In the genomic region with DNA sequence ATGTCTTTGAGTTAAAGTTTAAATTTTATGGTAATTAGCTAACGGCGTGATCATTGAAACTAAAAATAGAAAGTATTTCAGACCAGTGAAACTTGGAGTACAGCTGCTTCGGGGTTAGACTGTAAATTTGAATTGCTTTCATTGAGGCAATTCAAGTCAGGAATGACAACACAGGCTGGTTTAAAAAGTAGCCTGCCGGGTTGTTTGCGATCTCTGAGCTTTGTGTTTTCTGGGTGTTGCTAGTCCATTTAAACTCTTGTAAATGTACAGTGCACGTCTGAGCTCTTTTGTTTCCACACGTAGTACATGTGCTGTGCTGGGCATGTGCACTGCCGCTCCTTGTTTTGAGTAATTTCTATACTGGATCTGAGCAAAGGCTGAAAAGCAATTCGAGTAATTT, we compare ENCODE assay signal across 18 mouse cellular contexts. TPM values are rescaled to one million over a fixed set of nuclear protein-coding genes. Genes with fewer than 3 reads are reported as not detected.
DNase-seq lines count a peak whose midpoint lies in the region; ATAC-seq lines count a peak whose summit lies in the region.
"Had no signal": no experiment of that assay in that cellular context is flagged by ENCODE, and none has a peak within 500 bp of the region (broad histone marks: within the 10 kb centered on the region; RNA-seq: fewer than 3 reads in every experiment).

No protein-coding gene starts in this region.

- peak overlapping the region; percentile 32; the same call in 1 of the 2 replicates for H3K27ac ChIP-seq in heart, embryonic 13.5 days (replicated peaks)
- H3K27ac ChIP-seq in lung, embryonic 16.5 days (ENCODE audit: low read length): peak overlapping the region; percentile 19
- peak overlapping the region; percentile 75 for H3K27ac ChIP-seq in stomach, embryonic 15.5 days
- H3K27ac ChIP-seq: gastrocnemius, adult 2 months; hindbrain, embryonic 14.5 days; layer of hippocampus, adult 2 months had no signal

- no peaks in the 10 kb centered on the region for H3K27me3 ChIP-seq in heart, embryonic 13.5 days (replicated peaks)
- no peaks in the 10 kb centered on the region for H3K27me3 ChIP-seq in lung, embryonic 16.5 days (ENCODE audit: control insufficient read depth, insufficient read depth, low read depth, low read length)
- no peaks in the 10 kb centered on the region for H3K27me3 ChIP-seq in stomach, embryonic 15.5 days (replicated peaks)

- no peaks in the 10 kb centered on the region for H3K9me3 ChIP-seq in heart, embryonic 13.5 days
- H3K9me3 ChIP-seq in lung, embryonic 16.5 days (ENCODE audit: control insufficient read depth, low read length): no peaks in the 10 kb centered on the region
- H3K9me3 ChIP-seq in stomach, embryonic 15.5 days: no peaks in the 10 kb centered on the region
- H3K9me3 ChIP-seq: G1E had no signal

- H3K4me2 ChIP-seq in heart, embryonic 13.5 days: no peak overlapping the region
- no peak overlapping the region for H3K4me2 ChIP-seq in lung, embryonic 16.5 days (ENCODE audit: low read depth, low read length)
- H3K4me2 ChIP-seq in stomach, embryonic 15.5 days: peak overlapping the region; percentile 29; the same call in 1 of the 2 replicates
- H3K4me2 ChIP-seq: hindbrain, embryonic 14.5 days had no signal

- H3K4me3 ChIP-seq in heart, embryonic 13.5 days: no peak overlapping the region
- H3K4me3 ChIP-seq in lung, embryonic 16.5 days (ENCODE audit: low read length): no peak overlapping the region
- H3K4me3 ChIP-seq in stomach, embryonic 15.5 days (replicated peaks): no peak overlapping the region
- H3K4me3 ChIP-seq: erythroblast, embryonic 14.5 days; gastrocnemius, adult 2 months; layer of hippocampus, adult 2 months had no signal

- H3K36me3 ChIP-seq in heart, embryonic 13.5 days: no peaks in the 10 kb centered on the region
- no peaks in the 10 kb centered on the region for H3K36me3 ChIP-seq in lung, embryonic 16.5 days (ENCODE audit: control insufficient read depth, insufficient read depth, low read length)
- H3K36me3 ChIP-seq in stomach, embryonic 15.5 days: no peaks in the 10 kb centered on the region

- ATAC-seq in heart, embryonic 13.5 days (ENCODE audit: extremely low read depth, insufficient number of reproducible peaks, low FRiP score, low TSS enrichment): no peak
- 0 out of 2 replicates have a peak, but pooled peaks have one; percentile 48 for ATAC-seq in lung, embryonic 16.5 days (ENCODE audit: low read depth)
- peak; percentile 56; the same call in 1 of the 2 replicates for ATAC-seq in stomach, embryonic 15.5 days (ENCODE audit: insufficient read depth, low FRiP score, low read depth)
- ATAC-seq: activated CD4-positive, CD25-positive, alpha-beta regulatory T cell, adult 4 months had no signal

- peaks cover 43% of the 10 kb centered on the region for H3K4me1 ChIP-seq in heart, embryonic 13.5 days
- H3K4me1 ChIP-seq in lung, embryonic 16.5 days (replicated peaks; ENCODE audit: control insufficient read depth, insufficient read depth, low read length): peaks cover 4% of the 10 kb centered on the region; the same call in 1 of the 2 replicates
- peaks cover 2% of the 10 kb centered on the region; the same call in 1 of the 2 replicates for H3K4me1 ChIP-seq in stomach, embryonic 15.5 days

- no peak for DNase-seq in heart, adult 8-10 months (ENCODE audit: low spot score)
- no peak for DNase-seq in lung, postnatal 10 days
- DNase-seq in kidney, adult 8-10 months: peak; percentile 19 to 57
- DNase-seq in spleen, postnatal 10 days (ENCODE audit: low spot score in 2 of 2): no peak
- no peak for DNase-seq in cerebellum, adult 9-10 months
- DNase-seq: B cell, adult 2 months; cerebellum, adult 2 months; gastrocnemius, adult 2 months; right cerebral cortex, postnatal 14 days; thymus, postnatal 4 days had no signal

- 63% methylated on average over 9 of the region's 9 CpGs for WGBS in heart, embryonic 13.5 days
- 59% methylated on average over 9 of the region's 9 CpGs for WGBS in lung, embryonic 16.5 days
- WGBS in stomach, embryonic 15.5 days: 56% methylated on average over 9 of the region's 9 CpGs

- H3K9ac ChIP-seq in heart, embryonic 13.5 days: no peak overlapping the region
- H3K9ac ChIP-seq in lung, embryonic 16.5 days (ENCODE audit: low read length): no peak overlapping the region
- no peak overlapping the region for H3K9ac ChIP-seq in stomach, embryonic 15.5 days
- H3K9ac ChIP-seq: hindbrain, embryonic 14.5 days had no signal

RNA-seq across cellular contexts. Expression of gene Dip2b, which starts 28.2 kb away (rescaled TPM):
- 10.6 and 11.3 TPM in 2 replicates for polyA plus RNA-seq in heart, embryonic 13.5 days (2015; fragmentation: Nextera tagmentation; extraction: Ambion mirVana)
- 10 to 100 TPM; 19.1 to 25.3 (median 21.9) TPM for total RNA-seq in heart, adult 8-10 months (2022)
- polyA plus RNA-seq in lung, embryonic 16.5 days (2015; fragmentation: Nextera tagmentation; extraction: Ambion mirVana): 9.6 and 10.4 TPM in 2 replicates
- polyA plus RNA-seq in stomach, embryonic 15.5 days (2015; fragmentation: Nextera tagmentation; extraction: Ambion mirVana): 9.8 and 10.6 TPM in 2 replicates

Comparison
In these comparisons a context has a peak if more than half of its experiments do, and no peak if none do; other contexts are left out.
1. H3K27ac ChIP-seq: peak in every context shown above with its lines; median percentile 75 in stomach, embryonic 15.5 days; 32 in heart, embryonic 13.5 days; 19 in lung, embryonic 16.5 days.
2. DNase-seq: peak in kidney, adult 8-10 months (2 of 2); none in heart, adult 8-10 months (single experiment), lung, postnatal 10 days (single experiment), spleen, postnatal 10 days (0 of 2) and cerebellum, adult 9-10 months (single experiment).